Mouse (Mus musculus) spleen, adult 12 weeks (tissue): ENCODE data around the gene Fer.

Experiments used
- DNase-seq: peaks from one replicate; pipeline ENCODE4 v3.0.0; 2022; ENCODE audit warnings: low spot score

Gene Fer

GRCm38 (mm10) chr17:64140063-64140850 is 277.4 kb downstream of the Fer start:
- no peak for DNase-seq

- DNase-seq, result no peak
Measured at GRCm38 (mm10) chr17:64141856-64142255, 279.0 kb downstream of the Fer start.

GRCm38 (mm10) chr17:64146409-64146808 is 283.5 kb downstream of the Fer start:
- no peak for DNase-seq

GRCm38 (mm10) chr17:64150717-64151116 is 287.9 kb downstream of the Fer start:
- no peak for DNase-seq

- DNase-seq, result no peak
Measured at GRCm38 (mm10) chr17:64167731-64168130, 304.9 kb downstream of the Fer start.

- DNase-seq, result no peak
Measured at GRCm38 (mm10) chr17:64170019-64170418, 307.2 kb downstream of the Fer start.

- no peak for DNase-seq
Measured at GRCm38 (mm10) chr17:64172474-64172873, 309.6 kb downstream of the Fer start.

- DNase-seq, result no peak
Measured at GRCm38 (mm10) chr17:64180546-64180945, 317.7 kb downstream of the Fer start.

- no peak for DNase-seq
Measured at GRCm38 (mm10) chr17:64181291-64181690, 318.4 kb downstream of the Fer start.

GRCm38 (mm10) chr17:64182599-64182998 is 319.7 kb downstream of the Fer start:
- DNase-seq, result no peak

- DNase-seq, result no peak
Measured at GRCm38 (mm10) chr17:64183196-64183595, 320.3 kb downstream of the Fer start.
